ENCODE assay signal across 1 mouse cellular context in the genomic region with DNA sequence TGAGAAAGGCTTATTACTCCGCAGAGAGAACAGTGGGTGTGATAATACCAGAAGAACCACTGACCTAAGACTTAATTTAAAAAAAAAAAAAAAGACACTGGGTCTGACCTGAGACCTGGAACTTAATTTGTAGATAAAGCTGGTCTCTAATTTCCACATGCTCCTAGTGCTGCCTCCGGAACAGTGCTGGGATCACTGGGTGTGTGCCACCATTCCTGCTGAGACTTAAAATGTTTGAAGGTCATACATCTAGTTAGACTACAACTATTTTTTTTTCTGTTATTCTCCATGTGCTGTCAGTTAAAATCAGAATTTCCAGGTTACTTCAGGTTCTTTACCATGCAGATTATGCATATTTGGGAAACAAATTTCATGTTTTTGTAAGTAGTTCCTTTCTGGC.
TF ChIP-seq lines count a peak whose summit lies in the region.

No protein-coding gene starts in this region.

TF ChIP-seq in MEL, 35 proteins besides CTCF, POLR2A, EP300 and RAD21:
- TF ChIP-seq USF1 (IDR thresholded peaks at IDR 0.05; ENCODE audit: low read depth, low read length) (0 out of 2 replicates have a peak, but pooled peaks have one; percentile 8), BHLHE40 (IDR thresholded peaks at IDR 0.05; ENCODE audit: borderline replicate concordance, low read depth, low read length) (no peak), ZNF384 (IDR thresholded peaks at IDR 0.05; ENCODE audit: low read depth, low read length) (peak; percentile 15; the same call in 1 of the 2 replicates)
TF ChIP-seq in MEL: peak in this region for 2.
